In genomic region chr17:30874276-30874675, GRCm38 (mm10) we compare ENCODE assay signal across 13 mouse cellular contexts. TPM values are rescaled to one million over a fixed set of nuclear protein-coding genes. Genes with fewer than 3 reads are reported as not detected.
DNase-seq lines count a peak whose midpoint lies in the region; ATAC-seq and TF ChIP-seq lines count a peak whose summit lies in the region.
"Had no signal": no experiment of that assay in that cellular context is flagged by ENCODE, and none has a peak within 500 bp of the region (broad histone marks: within the 10 kb centered on the region; RNA-seq: fewer than 3 reads in every experiment).

No protein-coding gene starts in this region.

- no peak for TF ChIP-seq POLR2A in kidney, adult 2 months (IDR thresholded peaks at IDR 0.05; ENCODE audit: low read depth, low read length)
- TF ChIP-seq POLR2A in CH12.LX (IDR thresholded peaks at IDR 0.05; ENCODE audit: low read depth, low read length), result no peak
- no peak for TF ChIP-seq POLR2A in bone marrow, adult 2 months (IDR thresholded peaks at IDR 0.05; ENCODE audit: borderline replicate concordance, control insufficient read depth, low read depth, low read length)

- no peak overlapping the region for H3K27ac ChIP-seq in kidney, adult 2 months (ENCODE audit: insufficient read depth, low read depth, low read length)
- H3K27ac ChIP-seq in CH12.LX (ENCODE audit: insufficient read depth, low read depth), result no peak overlapping the region
- no peak overlapping the region for H3K27ac ChIP-seq in bone marrow, adult 2 months (ENCODE audit: control insufficient read depth, insufficient read depth, low read depth, low read length, poor library complexity)
- H3K27ac ChIP-seq in liver, embryonic 11.5 days (ENCODE audit: low read depth, low read length), result no peak overlapping the region
- H3K27ac ChIP-seq: forebrain, embryonic 13.5 days; limb, embryonic 13.5 days had no signal

- H3K4me2 ChIP-seq in CH12.LX (ENCODE audit: insufficient read depth, low read depth, poor library complexity, severe bottlenecking), result no peak overlapping the region
- peak overlapping the region; percentile 29; the same call in 1 of the 2 replicates for H3K4me2 ChIP-seq in liver, embryonic 11.5 days
- H3K4me2 ChIP-seq: forebrain, embryonic 13.5 days; limb, embryonic 13.5 days had no signal

- H3K4me1 ChIP-seq in kidney, adult 2 months (ENCODE audit: control insufficient read depth, insufficient read depth, low read length), result no peaks in the 10 kb centered on the region
- no peaks in the 10 kb centered on the region for H3K4me1 ChIP-seq in CH12.LX (ENCODE audit: control insufficient read depth in 1 of 2, insufficient read depth in 2 of 2)
- no peaks in the 10 kb centered on the region for H3K4me1 ChIP-seq in bone marrow, adult 2 months (ENCODE audit: control insufficient read depth, insufficient read depth, low read length)
- no peaks in the 10 kb centered on the region; the same call in 1 of the 2 replicates for H3K4me1 ChIP-seq in liver, embryonic 11.5 days (replicated peaks; ENCODE audit: control insufficient read depth, insufficient read depth, low read length)
- H3K4me1 ChIP-seq: forebrain, embryonic 13.5 days; limb, embryonic 13.5 days had no signal

- no peak for TF ChIP-seq RAD21 in CH12.LX (IDR thresholded peaks at IDR 0.05; ENCODE audit: low read depth, low read length)

- no peak for ATAC-seq in liver, embryonic 11.5 days (replicated peaks; ENCODE audit: low FRiP score)
- ATAC-seq: forebrain, embryonic 13.5 days had no signal

- WGBS in kidney, adult 2 months, result 63% methylated on average over 15 of the region's 15 CpGs
- WGBS in bone marrow, adult 2 months, result 69% methylated on average over 15 of the region's 15 CpGs
- 43% methylated on average over 15 of the region's 15 CpGs for WGBS in liver, embryonic 11.5 days

- 0 out of 2 replicates have a peak, but pooled peaks have one; percentile 14 for TF ChIP-seq CTCF in kidney, adult 2 months (conservative IDR thresholded peaks at IDR 0.05; ENCODE audit: insufficient read depth, insufficient read length, low read depth, low read length)
- TF ChIP-seq CTCF in CH12.LX (conservative IDR thresholded peaks at IDR 0.05 in 1 of 2, IDR thresholded peaks at IDR 0.05 in 1 of 2; ENCODE audit: low read depth in 2 of 2, low read length in 2 of 2), result peak; percentile 49 to 74
- TF ChIP-seq CTCF in bone marrow, adult 2 months (IDR thresholded peaks at IDR 0.05; ENCODE audit: control insufficient read depth, insufficient read depth, low read length), result peak; percentile 41

- peaks cover 13% of the 10 kb centered on the region for H3K9me3 ChIP-seq in CH12.LX (replicated peaks; ENCODE audit: low read length)
- H3K9me3 ChIP-seq in liver, embryonic 11.5 days (ENCODE audit: control insufficient read depth, low read length), result no peaks in the 10 kb centered on the region

- H3K4me3 ChIP-seq in kidney, adult 2 months (ENCODE audit: insufficient read depth, low read depth, low read length), result no peak overlapping the region
- H3K4me3 ChIP-seq in CH12.LX (replicated peaks in 1 of 3; ENCODE audit: low read depth in 2 of 3, low read length in 2 of 3, poor library complexity in 1 of 3), result no peak overlapping the region
- no peak overlapping the region for H3K4me3 ChIP-seq in bone marrow, adult 2 months (replicated peaks; ENCODE audit: control insufficient read depth, low read depth, low read length)
- no peak overlapping the region for H3K4me3 ChIP-seq in liver, embryonic 11.5 days (ENCODE audit: low read depth, low read length)
- H3K4me3 ChIP-seq: forebrain, embryonic 13.5 days; limb, embryonic 13.5 days; myocyte had no signal

- no peak overlapping the region for H3K9ac ChIP-seq in CH12.LX (ENCODE audit: insufficient read depth, low read depth)
- no peak overlapping the region for H3K9ac ChIP-seq in liver, embryonic 11.5 days (ENCODE audit: low read depth, low read length)
- H3K9ac ChIP-seq: forebrain, embryonic 13.5 days; limb, embryonic 13.5 days had no signal

- H3K27me3 ChIP-seq in kidney, adult 2 months (replicated peaks; ENCODE audit: control insufficient read depth, insufficient read depth, low read length), result no peaks in the 10 kb centered on the region
- H3K27me3 ChIP-seq in CH12.LX (replicated peaks), result no peaks in the 10 kb centered on the region
- H3K27me3 ChIP-seq in liver, embryonic 11.5 days (replicated peaks; ENCODE audit: control insufficient read depth, insufficient read depth, low read length), result no peaks in the 10 kb centered on the region
- H3K27me3 ChIP-seq: forebrain, embryonic 13.5 days; limb, embryonic 13.5 days had no signal

- no peaks in the 10 kb centered on the region for H3K36me3 ChIP-seq in kidney, adult 2 months (ENCODE audit: control insufficient read depth, insufficient read depth, low read length)
- no peaks in the 10 kb centered on the region for H3K36me3 ChIP-seq in CH12.LX (replicated peaks in 1 of 2; ENCODE audit: control insufficient read depth in 1 of 2, insufficient read depth in 1 of 2, low read length in 1 of 2)
- H3K36me3 ChIP-seq in liver, embryonic 11.5 days (ENCODE audit: control insufficient read depth, insufficient read depth, low read length), result no peaks in the 10 kb centered on the region
- H3K36me3 ChIP-seq: limb, embryonic 13.5 days had no signal

- H3K79me2 ChIP-seq in CH12.LX (replicated peaks; ENCODE audit: control insufficient read depth, extremely low read depth, insufficient read depth, poor library complexity, severe bottlenecking), result no peaks in the 10 kb centered on the region

- DNase-seq in kidney, adult 2 months, result no peak
- DNase-seq in kidney, postnatal 10 days, result no peak
- no peak for DNase-seq in CH12.LX (ENCODE audit: extremely low read depth)
- no peak for DNase-seq in liver, embryonic 11.5 days (ENCODE audit: low spot score)
- DNase-seq in urinary bladder, adult 18-20 months (ENCODE audit: low spot score in 2 of 2), result no peak
- DNase-seq in frontal cortex, postnatal 10 days (ENCODE audit: low spot score in 2 of 2), result no peak
- DNase-seq in layer of hippocampus, postnatal 36 days, result no peak
- DNase-seq: cerebellum, postnatal 25 days; kidney, adult 8-10 months had no signal

- in situ Hi-C loops in CH12.LX (cut with MboI; ENCODE audit: low pct_ligation_motif_present, low pct_unique_long_range_greater_than_20kb, low sequenced_read_pairs), result no loop called here

- TF ChIP-seq EP300 in CH12.LX (IDR thresholded peaks at IDR 0.05; ENCODE audit: low read length), result no peak

- dilution Hi-C loops in CH12.LX (cut with MboI; ENCODE audit: extremely low pct_ligation_motif_present, extremely low pct_unique_long_range_greater_than_20kb, low sequenced_read_pairs), result no loop called here

TF ChIP-seq in CH12.LX, 34 proteins besides CTCF, POLR2A, EP300 and RAD21:
- TF ChIP-seq BHLHE40 (IDR thresholded peaks at IDR 0.05; ENCODE audit: low read depth, low read length), result no peak
- TF ChIP-seq PAX5 (IDR thresholded peaks at IDR 0.05; ENCODE audit: low read length), result no peak
- TF ChIP-seq NRF1 (IDR thresholded peaks at IDR 0.05; ENCODE audit: low read depth, low read length), result no peak
- no peak for TF ChIP-seq E2F4 (IDR thresholded peaks at IDR 0.05; ENCODE audit: insufficient replicate concordance, low read depth, low read length)
- no peak for TF ChIP-seq GABPA (IDR thresholded peaks at IDR 0.05; ENCODE audit: insufficient replicate concordance, low read depth, low read length)
- TF ChIP-seq KAT2A (IDR thresholded peaks at IDR 0.05; ENCODE audit: insufficient replicate concordance, low read length), result no peak
- no peak for TF ChIP-seq MXI1 (IDR thresholded peaks at IDR 0.05; ENCODE audit: low read depth, low read length)
- TF ChIP-seq TBP (conservative IDR thresholded peaks at IDR 0.05; ENCODE audit: low read depth, low read length), result no peak
- TF ChIP-seq ZMIZ1 (IDR thresholded peaks at IDR 0.05; ENCODE audit: low read depth, low read length), result no peak
- no peak for TF ChIP-seq ZNF384 (IDR thresholded peaks at IDR 0.05; ENCODE audit: low read depth, low read length)
- no peak for TF ChIP-seq MEF2A (IDR thresholded peaks at IDR 0.05; ENCODE audit: borderline replicate concordance, low read depth, low read length)
- TF ChIP-seq JUND (conservative IDR thresholded peaks at IDR 0.05; ENCODE audit: low read depth, low read length), result no peak
- no peak for TF ChIP-seq USF1 (IDR thresholded peaks at IDR 0.05; ENCODE audit: low read depth, low read length)
- no peak for TF ChIP-seq MAX (IDR thresholded peaks at IDR 0.05; ENCODE audit: low read length)
- TF ChIP-seq ZC3H11A (IDR thresholded peaks at IDR 0.05; ENCODE audit: low read depth, low read length), result no peak

RNA-seq across cellular contexts. Expression of gene Glp1r, which starts 27.3 kb away (rescaled TPM):
- 0.27 and 0.48 TPM in 2 replicates for polyA plus RNA-seq in kidney, adult 2 months (2012; rRNA removed)
- total RNA-seq in CH12.LX (2012; rRNA removed) (0.04 TPM in 2 replicates), CH12.LX (2014; rRNA removed) (not detected in 2 replicates)
- not detected in 2 replicates for polyA plus RNA-seq in CH12.LX (2012; ENCODE audit: insufficient read length, low read depth)
- 0.35 TPM in 1 of 2 replicates, not detected in the other for polyA plus RNA-seq in bone marrow, adult 2 months (2011; ENCODE audit: insufficient read depth, insufficient read length, low replicate concordance, missing spikeins)
- 0.08 and 0.13 TPM in 2 replicates for polyA plus RNA-seq in liver, embryonic 11.5 days (2014; fragmentation: Nextera tagmentation; extraction: Ambion mirVana)
- 1 to 10 TPM; 2.8 to 3.8 TPM for total RNA-seq in layer of hippocampus, postnatal 36 days (2021)
- polyA plus RNA-seq: limb, embryonic 13.5 days had no signal
